Mouse (Mus musculus) thymus, postnatal 4 days (tissue): ENCODE data around the gene Cxcl2.

ENCODE experiments used
- DNase-seq: peaks from one replicate; pipeline ENCODE4 v3.0.0; 2021

Cxcl2 gene

GRCm38 (mm10) chr5:90903339-90904020 is at the start of gene Cxcl2:
TSS of gene Cxcl2 (plus strand) at chr5:90903871.
- DNase-seq, result no peak

GRCm38 (mm10) chr5:90855308-90856230 is 48.1 kb upstream of the Cxcl2 start:
- DNase-seq, result no peak

- DNase-seq, result no peak
Observed at GRCm38 (mm10) chr5:90857463-90857862, 46.2 kb upstream of the Cxcl2 start.

GRCm38 (mm10) chr5:90858429-90858828 is 45.2 kb upstream of the Cxcl2 start:
- DNase-seq, result no peak

- no peak for DNase-seq
Observed at GRCm38 (mm10) chr5:90859031-90859430, 44.6 kb upstream of the Cxcl2 start.

GRCm38 (mm10) chr5:90861876-90862375 is 41.7 kb upstream of the Cxcl2 start:
- no peak for DNase-seq

GRCm38 (mm10) chr5:90866770-90867169 is 36.9 kb upstream of the Cxcl2 start:
- no peak for DNase-seq

- no peak for DNase-seq
Observed at GRCm38 (mm10) chr5:90872377-90872776, 31.3 kb upstream of the Cxcl2 start.

GRCm38 (mm10) chr5:90876045-90876444 is 27.6 kb upstream of the Cxcl2 start:
- DNase-seq, result no peak

- DNase-seq, result no peak
Observed at GRCm38 (mm10) chr5:90876471-90877172, 27.0 kb upstream of the Cxcl2 start.

- DNase-seq, result no peak
Observed at GRCm38 (mm10) chr5:90877173-90877512, 26.5 kb upstream of the Cxcl2 start.

- DNase-seq, result no peak
Observed at GRCm38 (mm10) chr5:90879307-90880014, 24.2 kb upstream of the Cxcl2 start.

- no peak for DNase-seq
Observed at GRCm38 (mm10) chr5:90880335-90880850, 23.3 kb upstream of the Cxcl2 start.

- no peak for DNase-seq
Observed at GRCm38 (mm10) chr5:90881021-90881420, 22.6 kb upstream of the Cxcl2 start.

- DNase-seq, result no peak
Observed at GRCm38 (mm10) chr5:90881682-90882081, 22.0 kb upstream of the Cxcl2 start.

GRCm38 (mm10) chr5:90882146-90882545 is 21.5 kb upstream of the Cxcl2 start:
- DNase-seq, result no peak

- no peak for DNase-seq
Observed at GRCm38 (mm10) chr5:90884628-90885242, 18.9 kb upstream of the Cxcl2 start.

GRCm38 (mm10) chr5:90888661-90889060 is 15.0 kb upstream of the Cxcl2 start:
- DNase-seq, result no peak

- DNase-seq, result no peak
Observed at GRCm38 (mm10) chr5:90890519-90891463, 12.9 kb upstream of the Cxcl2 start, which contains the start of gene Cxcl1. TSS of gene Cxcl1 (plus strand) at chr5:90891241.

GRCm38 (mm10) chr5:90891464-90891813 is 12.2 kb upstream of the Cxcl2 start:
- no peak for DNase-seq

GRCm38 (mm10) chr5:90894231-90894630 is 9.4 kb upstream of the Cxcl2 start:
- DNase-seq, result no peak
